Mouse (Mus musculus) heart, adult 2 months (tissue): Measurements from ENCODE around the gene Creb1.

ENCODE experiments used
- CTCF ChIP-seq: fragments of 200-600 bp; IDR thresholded peaks from 2 replicates; pipeline ENCODE4 v1.8.1; 2022; ENCODE audit warnings: antibody characterized with exemption, mild to moderate bottlenecking, moderate library complexity
- EP300 ChIP-seq: fragments of 200-500 bp; IDR thresholded peaks from 2 replicates; pipeline ENCODE4 v1.6.1; 2011; ENCODE audit warnings: low read depth, low read length, control low read depth; ENCODE audit not compliant: insufficient read depth
- POLR2A ChIP-seq: fragments of 200-500 bp; IDR thresholded peaks from 2 replicates; pipeline ENCODE4 v1.6.1; 2011; ENCODE audit warnings: mild to moderate bottlenecking, low read depth, low read length, control low read depth; ENCODE audit not compliant: insufficient read depth

GRCm38 (mm10) chr1:64616076-64616475 lies 83.6 kb downstream of the Creb1 start:
- TF ChIP-seq EP300 = no peak
- no peak for TF ChIP-seq CTCF
- no peak for TF ChIP-seq POLR2A
